Mouse (Mus musculus) kidney, adult 2 months (tissue): Measurements from ENCODE around the gene Epm2aip1.

Experiments
- CTCF ChIP-seq: fragments of 200-500 bp; conservative IDR thresholded peaks from 2 replicates; pipeline ENCODE4 v1.5.1; 2011; ENCODE audit warnings: low read depth, mild to moderate bottlenecking, control low read depth, low read length, moderate library complexity, mixed read lengths; ENCODE audit not compliant: insufficient read depth, insufficient read length
- POLR2A ChIP-seq: fragments of 200-500 bp; IDR thresholded peaks from one replicate; pipeline ENCODE4 v1.6.1; 2011; ENCODE audit warnings: low read depth, low read length, control low read depth

DNA sequence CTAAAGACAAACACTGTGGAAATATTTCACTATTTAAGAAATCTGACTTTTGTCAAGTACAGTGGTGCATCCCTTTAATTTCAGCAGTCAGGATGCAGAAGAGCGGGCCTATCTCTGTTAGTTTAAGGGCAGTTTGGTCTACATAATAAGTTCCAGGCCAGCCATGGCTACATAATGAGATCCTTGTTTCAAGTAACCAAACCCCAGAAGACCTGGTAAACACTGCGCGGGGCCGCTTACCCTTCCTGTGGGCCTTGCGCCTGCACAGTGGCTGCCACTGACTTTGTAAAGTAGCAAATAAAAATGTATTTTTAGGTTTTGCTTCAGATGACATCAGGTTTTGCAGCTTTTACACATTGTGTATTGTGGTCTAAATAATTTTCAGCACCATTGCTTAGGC lies 48.3 kb upstream of the Epm2aip1 start:
- TF ChIP-seq CTCF (no peak), POLR2A (no peak)
